Mouse (Mus musculus) hindbrain, embryonic 11.5 days (tissue): Measurements from ENCODE around the gene Myo1a. TPM values are rescaled to one million over a fixed set of nuclear protein-coding genes. Genes with fewer than 3 reads are reported as not detected.
A peak's percentile ranks its signal among the peaks of the same experiment; 100 is the strongest.

Source experiments
- ATAC-seq: fragments of 200-750 bp; cut with Nextera tagmentation; 2 replicates; pipeline ENCODE4 v1.8.0; 2017; ENCODE audit warnings: mild to moderate bottlenecking, moderate TSS enrichment, moderate library complexity; ENCODE audit not compliant: low FRiP score
- DNase-seq: peaks from one replicate; pipeline ENCODE4 v3.0.0-alpha.2; 2015; ENCODE audit warnings: low spot score
- H3K27ac ChIP-seq: fragments of 300-500 bp; sonication (generic); 2 replicates; pipeline ENCODE4 v1.5.1; 2014; ENCODE audit warnings: mild to moderate bottlenecking, low read depth, low read length
- H3K27me3 ChIP-seq: fragments of 300-500 bp; sonication (generic); 2 replicates; pipeline ENCODE4 v1.6.1; 2014; ENCODE audit warnings: mild to moderate bottlenecking, low read length, moderate library complexity, mixed read lengths; ENCODE audit not compliant: control insufficient read depth, insufficient read depth
- H3K36me3 ChIP-seq: fragments of 300-500 bp; sonication (generic); 2 replicates; pipeline ENCODE4 v1.6.1; 2014; ENCODE audit warnings: mild to moderate bottlenecking, low read length, moderate library complexity, mixed read lengths; ENCODE audit not compliant: control insufficient read depth, insufficient read depth
- H3K4me1 ChIP-seq: fragments of 300-500 bp; sonication (generic); replicated peaks from 2 replicates; pipeline ENCODE4 v1.6.1; 2014; ENCODE audit warnings: low read length, mixed read lengths; ENCODE audit not compliant: control insufficient read depth, insufficient read depth
- H3K4me2 ChIP-seq: fragments of 300-500 bp; sonication (generic); replicated peaks from 2 replicates; pipeline ENCODE4 v1.6.1; 2014; ENCODE audit warnings: mild to moderate bottlenecking, low read depth, low read length
- H3K4me3 ChIP-seq: fragments of 300-500 bp; sonication (generic); 2 replicates; pipeline ENCODE4 v1.5.1; 2014; ENCODE audit warnings: low read depth, low read length
- H3K9ac ChIP-seq: fragments of 300-500 bp; sonication (generic); 2 replicates; pipeline ENCODE4 v1.6.1; 2014; ENCODE audit warnings: low read depth, low read length
- H3K9me3 ChIP-seq: fragments of 300-500 bp; sonication (generic); 2 replicates; pipeline ENCODE4 v1.6.1; 2016; ENCODE audit warnings: low read length; ENCODE audit not compliant: control insufficient read depth
- WGBS: fragments of 180-500 bp; shearing (Covaris S2); extraction: QIAGEN DNeasy Blood & Tissue Kit; methylation state at CpG from one replicate; pipeline ENCODE4 v1.1.7; 2014; 5-methylcytosine and 5-hydroxymethylcytosine counted together
- polyA plus RNA-seq: library from polyadenylated mRNA; unstranded; fragments of >200 nt; fragmentation: Nextera tagmentation; extraction: Ambion mirVana; gene quantifications from 2 replicates; pipeline ENCODE4 v1.2.1, GENCODE M21; 2014

Gene Myo1a
- polyA plus RNA-seq, 1 experiment from 2014 or later = 0.57 TPM

- Histone ChIP-seq H3K9ac (no peak overlapping the region), H3K4me2 (no peak overlapping the region), H3K9me3 (no peaks in the 10 kb centered on the region), H3K4me1 (no peaks in the 10 kb centered on the region), H3K27me3 (no peaks in the 10 kb centered on the region), H3K36me3 (no peaks in the 10 kb centered on the region), H3K4me3 (no peak overlapping the region), H3K27ac (no peak overlapping the region)
- ATAC-seq (no peak), DNase-seq (no peak)
- 90% methylated on average over 7 of the region's 7 CpGs for WGBS
These were observed 2.8 kb downstream of the Myo1a start for GRCm38 (mm10) chr10:127707721-127708120.

DNA sequence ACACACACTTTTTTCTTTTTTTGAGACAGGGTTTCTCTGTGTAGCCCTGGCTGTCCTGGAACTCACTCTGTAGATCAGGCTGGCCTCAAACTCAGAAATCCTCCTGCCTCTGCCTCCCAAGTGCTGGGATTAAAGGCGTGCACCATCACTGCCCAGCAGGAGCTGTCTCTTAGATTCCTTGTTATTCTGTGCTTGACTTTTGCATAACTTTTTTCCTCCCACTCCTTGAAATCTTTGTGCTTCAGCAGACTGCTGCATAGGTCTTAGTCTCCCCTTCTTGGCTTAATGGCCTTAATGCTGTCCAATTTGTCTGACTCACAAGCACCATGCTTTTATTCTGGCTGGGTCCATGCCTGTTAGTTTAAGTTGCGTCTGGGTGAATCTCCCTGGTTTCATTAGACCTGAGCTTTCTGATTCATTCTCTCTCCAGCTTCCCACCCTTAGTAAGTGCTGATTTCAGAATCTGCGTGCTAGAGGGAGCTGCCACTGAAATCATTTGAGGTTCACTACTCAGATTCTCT is 3.9 kb downstream of the Myo1a start:
- Histone ChIP-seq H3K27me3 (no peaks in the 10 kb centered on the region), H3K9me3 (no peaks in the 10 kb centered on the region), H3K36me3 (no peaks in the 10 kb centered on the region), H3K27ac (no peak overlapping the region), H3K4me2 (no peak overlapping the region), H3K4me1 (no peaks in the 10 kb centered on the region), H3K9ac (no peak overlapping the region), H3K4me3 (no peak overlapping the region)
- WGBS = 84% methylated on average over 3 of the region's 3 CpGs
- DNase-seq (no peak), ATAC-seq (no peak)

GRCm38 (mm10) chr10:127710331-127710730 is 5.4 kb downstream of the Myo1a start:
- Histone ChIP-seq H3K36me3 (no peaks in the 10 kb centered on the region), H3K27me3 (no peaks in the 10 kb centered on the region), H3K27ac (no peak overlapping the region), H3K4me3 (no peak overlapping the region), H3K4me1 (no peaks in the 10 kb centered on the region), H3K4me2 (no peak overlapping the region), H3K9ac (no peak overlapping the region), H3K9me3 (no peaks in the 10 kb centered on the region)
- DNase-seq (no peak), ATAC-seq (no peak)
- 84% methylated on average over 13 of the region's 13 CpGs for WGBS

- Histone ChIP-seq H3K9ac (no peak overlapping the region), H3K36me3 (no peaks in the 10 kb centered on the region), H3K4me3 (no peak overlapping the region), H3K27me3 (no peaks in the 10 kb centered on the region), H3K4me2 (no peak overlapping the region), H3K4me1 (no peaks in the 10 kb centered on the region), H3K27ac (no peak overlapping the region), H3K9me3 (no peaks in the 10 kb centered on the region)
- ATAC-seq (no peak), DNase-seq (no peak)
- 75% methylated on average over 6 of the region's 6 CpGs for WGBS
These were observed 7.8 kb downstream of the Myo1a start for GRCm38 (mm10) chr10:127712736-127713135.

DNA sequence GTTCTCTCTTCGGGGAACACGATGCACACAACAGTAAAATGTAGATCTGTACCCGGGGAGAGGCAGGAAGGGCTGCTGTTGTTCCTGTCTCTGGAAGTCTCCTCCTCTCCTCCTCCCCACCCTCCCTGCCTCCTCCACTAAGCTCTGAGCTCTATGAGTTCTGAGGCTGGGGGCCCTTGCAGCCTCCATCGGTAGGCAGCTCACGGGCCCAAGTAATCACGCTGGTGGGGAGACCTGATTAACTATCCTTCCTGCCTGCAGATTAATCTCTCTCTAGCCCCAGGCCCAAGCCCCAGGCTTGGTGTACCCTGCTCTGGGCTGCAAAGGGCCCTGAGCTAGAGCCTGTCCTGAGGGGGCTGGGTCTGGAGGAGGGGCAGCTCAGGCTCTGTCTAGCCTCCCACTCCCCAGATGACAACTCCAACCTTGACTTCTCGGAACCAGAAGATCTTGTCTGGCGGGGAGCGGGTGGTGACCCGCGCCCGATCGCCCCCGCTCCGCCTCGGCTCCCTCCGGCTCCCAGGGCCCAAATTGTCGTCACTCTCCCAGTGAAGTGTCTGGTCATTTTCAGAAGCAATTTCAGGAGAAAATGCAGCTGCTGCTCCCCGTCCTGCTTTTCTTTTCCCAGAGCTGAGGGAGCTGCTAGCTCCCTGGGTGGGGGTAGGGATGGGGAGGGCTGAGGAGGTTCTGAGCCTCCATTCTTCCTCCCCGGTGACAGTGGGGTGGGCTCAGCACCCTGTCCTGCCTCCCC is 16.9 kb downstream of the Myo1a start:
- Histone ChIP-seq H3K27me3 (no peaks in the 10 kb centered on the region), H3K36me3 (no peaks in the 10 kb centered on the region), H3K9ac (peak overlapping the region; percentile 38), H3K27ac (peak overlapping the region; percentile 30; the same call in 1 of the 2 replicates), H3K4me1 (peaks cover 15% of the 10 kb centered on the region), H3K4me3 (no peak overlapping the region), H3K4me2 (peak overlapping the region; percentile 31), H3K9me3 (no peaks in the 10 kb centered on the region)
- WGBS = 13% methylated on average over 20 of the region's 20 CpGs
- peak; percentile 70 for ATAC-seq
- DNase-seq = peak; percentile 44

DNA sequence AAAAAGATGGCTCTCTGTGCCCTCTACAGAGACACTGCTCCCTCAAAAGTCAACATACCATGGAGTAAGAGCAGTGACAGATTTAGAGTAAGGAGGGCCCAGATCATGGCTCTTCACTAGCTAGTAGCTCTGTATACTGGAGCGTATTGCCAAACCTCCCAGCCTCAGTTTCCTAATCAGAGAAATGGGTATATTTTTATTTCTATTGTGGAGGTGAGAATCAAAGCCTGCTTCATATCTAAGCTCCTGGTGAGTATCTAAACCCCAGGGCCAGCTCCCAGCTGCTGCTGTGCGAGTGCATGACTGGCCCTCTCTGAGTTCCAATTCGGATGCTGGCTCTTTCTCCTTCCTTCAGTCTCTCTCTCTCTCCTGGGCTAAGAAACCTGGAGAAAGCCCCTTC is 19.2 kb downstream of the Myo1a start, which contains the start of gene Tac2:
Gene Tac2, plus strand, starts transcription at position 301 of the 400 bp plus-strand sequence.
- Histone ChIP-seq H3K27ac (no peak within 1 kb of the TSS), H3K4me1 (peaks cover 15% of the 10 kb centered on the region), H3K9me3 (no peaks in the 10 kb centered on the region), H3K9ac (no peak within 1 kb of the TSS), H3K36me3 (no peaks in the 10 kb centered on the region), H3K27me3 (no peaks in the 10 kb centered on the region), H3K4me3 (no peak within 1 kb of the TSS), H3K4me2 (no peak within 1 kb of the TSS)
- ATAC-seq (no peak), DNase-seq (no peak)
- 73% methylated on average over 3 of the region's 3 CpGs for WGBS

GRCm38 (mm10) chr10:127725136-127725535 is 20.2 kb downstream of the Myo1a start:
- ATAC-seq (no peak), DNase-seq (no peak)
- Histone ChIP-seq H3K9me3 (no peaks in the 10 kb centered on the region), H3K4me2 (no peak overlapping the region), H3K27ac (no peak overlapping the region), H3K27me3 (no peaks in the 10 kb centered on the region), H3K4me3 (no peak overlapping the region), H3K9ac (no peak overlapping the region), H3K4me1 (peaks cover 15% of the 10 kb centered on the region), H3K36me3 (no peaks in the 10 kb centered on the region)
- WGBS = 94% methylated on average over 4 of the region's 4 CpGs

DNA sequence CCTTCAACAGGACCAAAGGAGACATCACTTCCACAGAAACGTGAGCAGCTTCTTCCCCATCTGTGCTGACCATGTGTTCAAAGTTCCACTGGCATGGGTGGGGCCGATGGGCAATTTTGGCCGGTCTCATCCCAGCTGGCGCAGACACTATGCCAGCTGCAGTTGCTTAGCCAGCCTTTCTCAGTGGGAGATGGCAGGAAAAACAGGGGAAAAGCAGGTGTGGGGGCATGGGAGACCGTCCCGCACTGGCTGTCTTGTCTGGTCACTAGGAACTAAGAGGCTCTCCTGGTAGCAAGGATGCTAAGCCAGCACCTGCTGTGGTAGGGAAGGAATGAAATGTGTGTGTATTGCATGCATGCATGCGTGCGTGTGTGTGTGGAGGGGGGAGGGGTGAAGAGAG is 23.5 kb downstream of the Myo1a start:
- DNase-seq (no peak), ATAC-seq (no peak)
- Histone ChIP-seq H3K36me3 (no peaks in the 10 kb centered on the region), H3K4me3 (no peak overlapping the region), H3K9ac (no peak overlapping the region), H3K9me3 (no peaks in the 10 kb centered on the region), H3K4me2 (no peak overlapping the region), H3K4me1 (no peaks in the 10 kb centered on the region), H3K27me3 (no peaks in the 10 kb centered on the region), H3K27ac (no peak overlapping the region)
- WGBS = 81% methylated on average over 8 of the region's 8 CpGs

DNA sequence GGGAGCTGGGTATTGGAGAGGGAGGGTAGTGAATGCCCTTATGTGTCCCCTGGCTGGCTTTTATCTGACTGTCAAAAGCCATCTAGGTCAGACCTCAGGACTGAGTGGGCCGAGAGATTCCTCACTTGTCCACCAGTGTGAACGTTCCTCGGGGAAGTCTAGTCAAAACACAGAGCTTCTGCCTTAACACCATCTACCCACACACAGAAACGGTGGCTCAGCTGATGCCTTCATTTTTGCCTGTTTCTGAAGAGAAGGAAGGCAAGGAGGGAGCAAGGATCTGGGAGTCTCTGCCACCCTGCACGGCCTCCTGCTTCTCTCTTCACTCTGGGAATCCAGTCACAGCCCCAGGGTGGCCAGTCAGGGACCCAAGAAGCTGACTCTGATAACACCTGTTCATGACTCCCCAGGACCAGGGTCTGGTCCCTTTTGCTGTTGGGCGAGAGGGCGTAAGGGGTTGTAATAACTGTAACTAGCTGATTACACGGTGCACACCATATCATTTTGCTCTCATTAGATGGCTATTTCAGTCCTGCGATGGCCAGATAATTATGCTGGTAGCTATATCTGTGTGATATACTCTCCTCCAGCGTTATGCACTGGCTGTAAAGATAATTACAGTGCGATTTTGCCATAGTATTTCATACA is 25.4 kb downstream of the Myo1a start:
- ATAC-seq = no peak
- no peak overlapping the region for H3K27ac ChIP-seq
- H3K9ac ChIP-seq = no peak overlapping the region
- DNase-seq = no peak
- H3K27me3 ChIP-seq = no peaks in the 10 kb centered on the region
- no peaks in the 10 kb centered on the region for H3K36me3 ChIP-seq
- no peaks in the 10 kb centered on the region for H3K4me1 ChIP-seq
- no peak overlapping the region for H3K4me3 ChIP-seq
- WGBS = 71% methylated on average over 11 of the region's 11 CpGs
- H3K9me3 ChIP-seq = no peaks in the 10 kb centered on the region
- H3K4me2 ChIP-seq = no peak overlapping the region
